Mouse (Mus musculus) kidney, postnatal 4 days (tissue): ENCODE data around the gene Galr3.
"Not testable (repeated sequence)": the region's sequence is repeated elsewhere in the genome, so short reads cannot be mapped to it uniquely, and the experiment has no call there.

Source experiments
- DNase-seq, 2 experiments: peaks; one replicate each; pipeline ENCODE4 v3.0.0; 2021; ENCODE audit warnings: mixed read lengths in 2 of 2

The Galr3 gene

DNA sequence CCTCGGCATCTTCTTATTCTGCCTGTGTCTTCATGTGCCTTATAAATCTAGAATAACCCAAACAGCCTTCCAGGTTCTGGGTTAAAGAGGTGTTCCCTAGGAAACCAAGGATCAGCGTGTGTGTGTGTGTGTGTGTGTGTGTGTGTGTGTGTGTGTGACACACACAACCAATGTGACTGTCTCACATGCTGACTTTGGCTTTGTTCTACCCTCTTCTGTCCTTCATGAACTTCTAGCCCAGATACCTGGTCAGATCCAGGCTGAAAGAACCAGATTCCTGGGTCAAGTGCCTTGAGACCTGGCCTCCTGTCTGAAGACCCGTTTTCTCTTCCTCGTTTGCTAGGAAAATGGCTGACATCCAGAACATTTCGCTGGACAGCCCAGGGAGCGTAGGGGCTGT, at the start of gene Galr3:
Gene Galr3 (plus strand): TSS at position 301 of the 400 bp plus-strand sequence.
- DNase-seq, result no peak

GRCm38 (mm10) chr15:78992235-78992634, 49.5 kb upstream of the Galr3 start:
- no peak for DNase-seq

- DNase-seq, result no peak
Observed at GRCm38 (mm10) chr15:78992925-78993324, 48.8 kb upstream of the Galr3 start.

GRCm38 (mm10) chr15:78995916-78996315, 45.8 kb upstream of the Galr3 start:
- no peak for DNase-seq

- no peak for DNase-seq
Observed at GRCm38 (mm10) chr15:78996663-78997062, 45.0 kb upstream of the Galr3 start.

DNA sequence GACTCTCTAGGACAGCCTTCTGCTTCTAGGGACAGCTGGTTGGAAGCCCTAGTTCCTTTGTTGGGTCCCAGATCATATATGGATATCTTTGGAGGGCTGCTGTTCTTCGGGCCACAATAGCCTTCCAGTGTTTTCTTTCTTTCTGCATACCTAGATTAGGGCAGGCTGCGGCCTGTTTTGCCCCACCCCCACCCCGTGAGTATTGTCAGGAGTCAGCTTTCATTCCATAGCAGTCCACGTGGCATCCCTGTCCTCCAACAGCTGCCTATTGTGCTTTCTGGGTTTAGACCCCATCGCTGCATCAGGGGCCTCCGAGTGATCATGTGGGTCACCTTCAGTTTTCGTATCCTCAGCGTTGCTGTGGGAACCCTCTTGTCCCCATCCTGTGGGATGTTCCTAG, 43.3 kb upstream of the Galr3 start:
- DNase-seq, result no peak

GRCm38 (mm10) chr15:78999586-78999985, 42.1 kb upstream of the Galr3 start:
- DNase-seq, result no peak

- DNase-seq, result peak; percentile 27 to 45
Observed at GRCm38 (mm10) chr15:79000357-79000791, 41.3 kb upstream of the Galr3 start.

- DNase-seq, result no peak
Observed at GRCm38 (mm10) chr15:79001559-79001958, 40.1 kb upstream of the Galr3 start.

DNA sequence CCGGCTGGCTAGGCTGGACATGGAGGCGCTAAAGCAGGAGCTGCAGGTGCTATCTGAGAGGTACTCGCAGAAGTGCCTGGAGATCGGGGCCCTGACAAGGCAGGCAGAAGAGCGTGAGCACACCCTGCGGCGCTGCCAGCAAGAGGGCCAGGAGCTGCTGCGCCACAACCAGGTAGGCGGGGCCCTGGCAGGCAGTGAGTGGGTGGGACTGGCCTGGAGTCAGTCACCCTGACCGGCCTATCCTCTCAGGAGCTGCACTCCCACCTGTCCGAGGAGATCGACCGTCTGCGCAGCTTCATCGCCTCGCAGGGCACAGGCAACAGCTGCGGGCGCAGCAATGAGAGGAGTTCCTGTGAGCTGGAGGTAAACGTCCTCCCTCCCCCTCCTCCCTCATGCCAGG, 39.6 kb upstream of the Galr3 start:
- peak; percentile 70 to 82 for DNase-seq

DNA sequence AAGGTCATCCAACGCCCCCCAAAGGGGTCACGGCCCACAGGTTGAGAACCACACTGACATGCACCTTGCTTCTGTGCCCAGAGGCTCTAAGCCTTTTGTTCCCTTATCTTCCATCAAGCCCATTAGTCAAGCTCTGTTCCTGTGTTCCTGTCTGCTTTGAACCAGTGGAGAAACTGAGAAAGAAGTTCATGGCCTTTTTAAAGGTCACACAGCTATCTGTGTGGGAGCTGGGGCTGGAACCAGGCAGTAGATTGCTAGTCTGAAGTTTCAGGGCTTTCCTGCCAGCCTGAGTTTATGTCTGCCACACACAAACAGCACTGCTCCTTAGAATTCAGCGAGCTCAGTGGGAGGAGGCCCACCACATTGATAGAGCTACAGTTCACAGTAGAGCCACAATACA, 38.6 kb upstream of the Galr3 start:
- no peak for DNase-seq

GRCm38 (mm10) chr15:79005581-79005980, 36.1 kb upstream of the Galr3 start:
- DNase-seq, result no peak

DNA sequence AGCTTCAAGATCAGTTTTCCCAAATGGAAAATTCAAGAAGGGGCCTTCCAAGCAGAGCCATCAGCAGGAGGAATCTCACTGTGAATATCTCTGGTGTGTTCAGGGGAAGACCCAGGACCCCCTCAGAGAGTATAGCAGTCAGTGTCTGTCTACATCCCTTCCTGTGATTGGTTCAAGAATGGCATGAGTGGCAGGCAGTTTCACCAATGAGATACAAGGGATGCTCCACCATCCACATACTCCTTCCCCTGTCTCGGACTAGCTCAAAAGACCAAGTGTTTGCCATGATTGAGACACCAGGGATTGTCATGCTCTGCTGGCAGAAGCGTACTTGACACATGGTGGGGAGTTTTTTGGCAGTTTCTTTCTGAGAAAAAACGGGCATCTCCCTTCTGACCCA, 35.0 kb upstream of the Galr3 start:
- no peak for DNase-seq

DNA sequence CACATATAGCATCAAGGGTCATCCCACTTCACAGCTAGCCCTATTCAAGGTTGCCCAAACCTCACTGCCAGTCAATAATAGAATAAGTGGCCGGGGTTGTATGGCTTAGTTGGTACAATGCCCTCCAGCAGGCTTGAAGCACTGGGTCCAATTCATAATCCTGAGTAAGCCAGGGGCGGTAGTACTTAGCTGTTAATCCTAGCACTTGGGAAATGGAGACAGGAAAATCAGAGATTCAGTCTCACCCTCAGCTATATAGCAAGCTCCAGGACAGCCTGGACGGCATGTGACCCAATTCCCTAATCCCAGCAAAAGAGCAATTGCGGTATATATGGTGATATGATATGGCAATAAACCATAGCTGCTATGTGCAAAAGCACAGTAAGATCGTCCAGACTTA, 34.6 kb upstream of the Galr3 start:
- DNase-seq, result no peak

GRCm38 (mm10) chr15:79007836-79008235, 33.8 kb upstream of the Galr3 start:
- not testable (repeated sequence) for DNase-seq

DNA sequence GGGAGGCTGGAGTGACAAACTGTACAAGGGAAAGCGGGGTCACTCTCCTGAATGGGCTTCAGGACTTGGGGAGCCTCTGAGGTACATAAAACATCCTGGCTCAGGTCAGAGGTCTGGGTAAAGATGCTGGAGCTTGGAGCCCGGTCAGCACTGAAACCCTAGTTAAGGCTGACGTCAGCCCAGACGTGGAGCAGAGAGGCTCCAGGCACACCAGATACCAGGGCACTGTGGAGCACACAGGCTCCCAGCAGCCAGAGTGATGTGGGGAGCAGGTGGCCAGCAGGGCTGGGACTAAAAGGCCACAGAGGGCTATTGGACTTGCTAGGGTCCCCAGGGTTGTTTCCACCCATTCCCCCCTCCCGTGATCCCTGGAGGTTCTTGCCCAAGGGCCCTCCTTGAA, 32.0 kb upstream of the Galr3 start:
- no peak for DNase-seq

- DNase-seq, result no peak
Observed at GRCm38 (mm10) chr15:79011550-79011949, 30.1 kb upstream of the Galr3 start.

DNA sequence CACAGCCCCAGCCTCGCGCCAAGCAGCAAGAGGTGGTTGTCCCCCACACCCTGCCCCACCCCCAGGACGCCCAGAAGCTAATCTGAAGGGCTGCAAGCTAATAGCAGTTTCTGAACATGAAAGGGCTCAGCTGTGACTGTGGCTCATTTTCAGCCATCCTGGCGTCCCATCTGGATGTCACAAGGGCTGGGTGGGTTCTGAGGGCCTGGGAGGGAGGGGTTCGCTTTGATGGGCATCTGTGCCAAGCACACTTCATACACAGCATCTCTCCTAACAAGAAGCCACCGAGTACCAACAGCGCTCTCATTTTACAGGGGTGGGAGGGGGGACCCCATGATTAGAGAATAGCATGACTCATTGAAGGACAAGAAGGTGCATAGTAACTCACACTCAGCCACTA, 28.3 kb upstream of the Galr3 start:
- no peak for DNase-seq

DNA sequence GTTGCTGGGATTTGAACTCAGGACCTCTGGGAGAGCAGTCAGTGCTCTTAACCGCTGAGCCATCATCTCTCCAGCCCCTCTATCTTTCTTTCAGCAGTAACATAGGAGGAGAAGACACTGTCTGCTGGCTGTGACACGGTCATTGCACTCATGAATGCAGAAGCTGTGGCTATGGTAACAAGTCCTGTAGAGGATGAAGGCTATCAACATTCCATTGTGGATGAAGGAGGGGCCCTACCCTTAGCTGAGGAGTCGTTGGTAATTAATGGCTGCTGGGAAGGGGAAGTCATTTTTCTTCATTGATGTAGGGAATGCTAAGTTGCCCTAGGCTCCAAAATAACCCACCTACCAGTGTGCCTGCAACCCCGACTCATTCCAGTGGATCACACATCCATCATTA, 23.5 kb upstream of the Galr3 start:
- DNase-seq, result no peak

GRCm38 (mm10) chr15:79018886-79019285, 22.8 kb upstream of the Galr3 start:
- peak in 1 of 2 experiments; percentile 43 for DNase-seq

GRCm38 (mm10) chr15:79022671-79023230, 18.9 kb upstream of the Galr3 start:
- DNase-seq, result peak; percentile 40 to 61

- DNase-seq, result no peak
Observed at GRCm38 (mm10) chr15:79023366-79023765, 18.3 kb upstream of the Galr3 start.

DNA sequence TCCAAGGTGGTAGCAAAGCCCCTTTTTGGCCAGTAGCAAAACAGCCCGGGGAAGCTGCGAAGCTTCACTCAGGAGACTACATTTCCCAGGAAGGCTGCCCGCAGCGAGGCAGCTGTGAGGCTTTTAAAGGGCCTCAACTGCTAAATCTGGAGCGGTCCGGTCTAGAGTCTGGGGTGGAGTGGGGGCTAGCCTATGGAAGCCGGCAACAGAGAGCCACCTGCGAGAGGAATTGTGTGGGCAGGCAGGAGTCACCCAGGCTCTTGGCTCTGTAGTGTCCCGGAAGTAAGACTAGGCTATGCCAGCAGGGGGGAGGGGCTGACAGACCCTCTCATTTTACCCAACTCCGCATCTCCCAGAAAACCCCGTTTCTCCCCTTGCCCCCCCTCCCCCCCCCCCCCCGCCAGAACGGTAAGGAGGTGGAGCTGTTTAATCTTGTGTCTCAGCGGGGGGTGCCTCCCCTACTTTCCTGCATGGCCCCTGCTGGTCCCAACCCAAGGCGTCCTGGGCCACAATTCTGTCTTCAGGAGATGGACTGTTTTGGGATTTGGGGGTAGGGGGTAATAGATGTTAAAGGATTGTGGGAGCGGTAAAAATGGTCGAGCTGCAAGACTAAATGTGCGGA, 15.9 kb upstream of the Galr3 start:
- DNase-seq, result peak; percentile 57 to 67

DNA sequence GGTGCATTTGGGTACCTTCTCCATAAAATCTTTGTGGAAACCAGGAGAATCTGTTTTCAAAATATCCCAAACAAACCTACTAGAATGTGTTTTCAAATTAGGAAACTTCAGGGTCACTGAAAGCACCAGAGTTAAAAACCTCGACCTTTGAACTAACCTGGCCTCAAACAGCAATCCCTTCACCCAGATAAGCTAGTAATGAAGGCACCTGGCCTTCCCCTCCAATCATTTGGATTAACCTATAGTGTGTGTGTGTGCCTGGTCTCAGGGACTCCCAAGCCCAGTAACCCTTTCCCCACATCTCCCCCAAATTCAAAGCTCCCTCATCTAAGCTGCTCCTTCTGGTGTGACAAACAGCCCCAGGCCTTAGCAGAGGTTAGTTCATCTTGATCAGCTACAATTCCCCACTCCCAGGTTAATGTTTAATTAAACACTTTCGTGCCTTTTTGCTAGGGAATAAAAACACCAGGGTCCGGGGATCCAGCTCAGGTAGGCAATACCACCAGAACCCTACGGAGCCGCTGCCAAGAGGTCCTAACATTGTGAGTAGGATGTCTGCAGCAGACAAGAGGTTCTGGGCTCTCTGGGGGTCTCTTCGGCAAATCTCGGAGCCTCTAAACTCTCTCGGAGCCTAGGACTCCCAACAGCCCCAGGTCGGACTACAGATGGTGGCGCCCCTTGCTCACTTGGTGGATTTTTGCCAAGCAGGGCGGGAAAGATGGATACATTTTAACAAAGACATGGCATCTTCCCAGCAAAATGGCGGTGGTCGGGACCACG, 15.0 kb upstream of the Galr3 start:
- DNase-seq, result peak; percentile 53 to 71
